Mouse (Mus musculus) left cerebral cortex, postnatal 36 days (tissue): Measurements from ENCODE around the gene Celsr2. TPM values are rescaled to one million over a fixed set of nuclear protein-coding genes. Genes with fewer than 3 reads are reported as not detected.

Source experiments
- DNase-seq, 2 experiments: peaks; one replicate each; pipeline ENCODE4 v3.0.0; 2021 to 2022; ENCODE audit warnings: low spot score in 2 of 2, mixed read lengths in 1 of 2
- intact Hi-C: fragments of 180-260 bp; cut with DNase I; formaldehyde crosslinking; loops from one replicate; pipeline ENCODE4 v1.15.1; 2025
- total RNA-seq, 2 experiments: library from RNA; stranded (reverse); gene quantifications; 2 replicates each; pipeline ENCODE4 v1.2.3; 2021

Celsr2 gene
- total RNA-seq, 2 experiments from 2014 or later, result 168 to 174 TPM

GRCm38 (mm10) chr3:108384425-108384824 is 30.9 kb downstream of the Celsr2 start:
- intact Hi-C loops, result no loop called here
- DNase-seq, result no peak

GRCm38 (mm10) chr3:108383485-108384354 is 31.6 kb downstream of the Celsr2 start, which contains the start of gene Psrc1:
Gene Psrc1 (plus strand): TSS chr3:108383839.
- intact Hi-C loops, result no loop called here
- peak; percentile 85 to 87 for DNase-seq

GRCm38 (mm10) chr3:108381945-108382875 is 33.1 kb downstream of the Celsr2 start:
- DNase-seq, result no peak

GRCm38 (mm10) chr3:108380695-108381094 is 34.7 kb downstream of the Celsr2 start:
- intact Hi-C loops, result no loop called here
- DNase-seq, result no peak

More at GRCm38 (mm10) chr3:108381945-108382875, 33.1 kb downstream of the Celsr2 start:
- intact Hi-C loops, result no loop called here

GRCm38 (mm10) chr3:108378875-108379663 is 36.3 kb downstream of the Celsr2 start:
- no peak for DNase-seq
- intact Hi-C loops, result no loop called here

- intact Hi-C loops, result no loop called here
- DNase-seq, result no peak
These were observed 42.7 kb downstream of the Celsr2 start for GRCm38 (mm10) chr3:108372691-108373090.

- intact Hi-C loops, result no loop called here
- no peak for DNase-seq
These were observed 43.1 kb downstream of the Celsr2 start for GRCm38 (mm10) chr3:108372274-108372673.

GRCm38 (mm10) chr3:108368721-108369120 is 46.6 kb downstream of the Celsr2 start:
- DNase-seq, result no peak
- intact Hi-C loops, result no loop called here

- no peak for DNase-seq
- intact Hi-C loops, result no loop called here
These were observed 47.5 kb downstream of the Celsr2 start for GRCm38 (mm10) chr3:108367828-108368227.

GRCm38 (mm10) chr3:108367173-108367572 is 48.2 kb downstream of the Celsr2 start:
- intact Hi-C loops, result no loop called here
- DNase-seq, result no peak

- intact Hi-C loops, result no loop called here
- no peak for DNase-seq
These were observed 50.9 kb downstream of the Celsr2 start, which contains the start of gene Mybphl for GRCm38 (mm10) chr3:108364270-108364995. Gene Mybphl (plus strand): TSS chr3:108364911.

GRCm38 (mm10) chr3:108363626-108364025 is 51.7 kb downstream of the Celsr2 start:
- intact Hi-C loops, result no loop called here
- DNase-seq, result no peak

GRCm38 (mm10) chr3:108360894-108361293 is 54.5 kb downstream of the Celsr2 start:
- intact Hi-C loops, result no loop called here
- DNase-seq, result no peak

- DNase-seq, result peak; percentile 65 to 74
- intact Hi-C loops, result loop anchor here (5.0 kb wide), 1 partner anchor 76 kb away; the partner anchor contains the start of gene Sort1
These were observed 56.9 kb downstream of the Celsr2 start for GRCm38 (mm10) chr3:108358445-108358844.

GRCm38 (mm10) chr3:108357051-108357450 is 58.3 kb downstream of the Celsr2 start:
- intact Hi-C loops, result loop anchor here (1.0 to 5.0 kb wide), 2 partner anchors 29 to 75 kb away; partner anchors contain the start of gene Sort1
- DNase-seq, result peak in 1 of 2 experiments; percentile 50

- no peak for DNase-seq
- intact Hi-C loops, result loop anchor here (5.0 kb wide), 1 partner anchor 73 kb away; the partner anchor contains the start of gene Sort1
These were observed 60.1 kb downstream of the Celsr2 start for GRCm38 (mm10) chr3:108355245-108355644.

GRCm38 (mm10) chr3:108348376-108348775 is 67.0 kb downstream of the Celsr2 start:
- DNase-seq, result no peak
- intact Hi-C loops, result no loop called here

GRCm38 (mm10) chr3:108345855-108346254 is 69.5 kb downstream of the Celsr2 start:
- DNase-seq, result no peak
- intact Hi-C loops, result no loop called here
